Mouse (Mus musculus): ENCODE data around the gene Spg20.

GRCm38 (mm10) chr3:55177271-55177670 is 65.4 kb downstream of the Spg20 start:
- TF ChIP-seq POLR2AphosphoS5 (IDR thresholded peaks at IDR 0.05; ENCODE audit: insufficient replicate concordance, low read depth, low read length) (no peak), CTCF (IDR thresholded peaks at IDR 0.05; ENCODE audit: low read depth, low read length) (no peak)

All from G1E (cell line).